Mouse (Mus musculus) frontal cortex, postnatal 10 days (tissue): ENCODE data around the gene Sectm1a.
"Not testable (repeated sequence)": the region's sequence is repeated elsewhere in the genome, so short reads cannot be mapped to it uniquely, and the experiment has no call there.

Experiments
- DNase-seq, 2 experiments: peaks; one replicate each; pipeline ENCODE4 v3.0.0; 2022; ENCODE audit warnings: low spot score in 2 of 2, mixed read lengths in 1 of 2

Gene Sectm1a

DNA sequence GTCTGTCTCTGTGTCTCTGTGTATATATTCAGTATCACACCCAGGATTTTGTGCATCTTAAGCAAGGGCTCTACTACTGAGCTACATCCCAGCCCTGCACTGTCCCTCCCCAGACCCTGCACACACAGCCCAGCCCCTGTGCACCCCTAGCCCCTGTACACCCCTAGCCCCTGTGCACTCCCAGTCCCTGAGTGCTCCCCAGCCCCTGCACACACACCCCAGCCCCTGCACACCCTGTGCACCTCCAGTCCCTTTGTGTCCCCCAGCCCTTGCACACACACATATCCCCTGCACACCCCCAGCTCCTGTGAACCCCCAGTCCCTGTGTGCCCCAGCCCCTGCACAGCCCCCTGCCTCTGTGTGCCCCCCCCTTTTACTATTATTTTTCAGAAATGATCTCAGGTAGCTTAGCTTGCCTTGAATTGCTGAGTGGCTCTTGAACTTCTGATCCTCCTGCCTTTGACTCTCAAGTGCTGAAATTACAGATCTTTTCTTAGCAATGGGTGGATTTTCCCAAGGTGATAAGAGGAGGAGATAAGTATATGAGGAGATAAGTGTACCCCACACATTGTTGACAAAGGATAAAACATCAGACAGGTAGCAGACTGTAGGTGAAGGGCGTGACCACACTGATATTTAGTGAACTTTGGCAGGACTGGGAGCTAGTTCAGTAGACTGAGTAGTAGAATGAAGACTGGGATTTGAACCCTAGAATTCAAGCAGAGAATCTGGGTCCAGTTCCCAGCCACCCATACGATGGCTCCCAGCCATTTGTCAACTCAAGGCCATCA is 8.9 kb upstream of the Sectm1a start:
- DNase-seq = no peak

DNA sequence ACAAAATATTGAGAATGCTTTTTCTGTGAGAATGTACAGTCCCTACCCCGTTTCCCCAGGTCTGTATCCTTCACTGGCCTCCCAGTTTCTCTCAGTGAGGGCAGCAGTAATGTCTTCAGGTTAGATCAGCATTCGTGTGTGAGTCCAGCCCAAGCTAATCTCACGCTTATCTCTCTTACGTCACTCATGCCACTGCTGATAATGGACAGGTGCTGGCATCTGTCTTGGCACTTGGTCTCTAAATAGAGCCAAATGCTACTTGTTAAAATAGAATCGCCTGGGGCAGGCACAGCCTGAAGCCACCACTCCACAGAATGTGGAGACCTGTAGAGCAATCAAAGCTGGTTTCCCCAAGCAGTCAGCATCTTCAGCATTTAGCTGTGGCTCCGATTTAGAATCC is 8.0 kb upstream of the Sectm1a start:
- DNase-seq = no peak

DNA sequence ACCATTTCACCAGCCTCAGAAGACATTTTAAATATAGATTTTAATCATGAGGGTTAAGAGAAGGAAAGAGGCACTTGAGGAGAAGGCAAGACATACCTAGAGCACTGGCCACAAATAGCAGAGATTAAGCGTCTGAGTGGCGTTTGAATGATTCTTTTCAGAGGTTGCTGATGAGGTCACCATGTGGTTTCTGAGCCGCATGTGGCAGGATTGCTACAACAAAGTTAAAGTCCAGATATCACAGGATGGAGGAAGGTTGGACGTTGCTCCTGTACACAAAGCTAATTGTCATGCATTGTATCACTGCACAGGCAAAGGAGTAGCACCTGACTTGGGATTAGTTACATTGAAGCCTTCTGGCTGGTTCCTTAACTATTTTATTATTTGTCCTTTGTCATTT is 5.3 kb upstream of the Sectm1a start:
- no peak for DNase-seq

DNA sequence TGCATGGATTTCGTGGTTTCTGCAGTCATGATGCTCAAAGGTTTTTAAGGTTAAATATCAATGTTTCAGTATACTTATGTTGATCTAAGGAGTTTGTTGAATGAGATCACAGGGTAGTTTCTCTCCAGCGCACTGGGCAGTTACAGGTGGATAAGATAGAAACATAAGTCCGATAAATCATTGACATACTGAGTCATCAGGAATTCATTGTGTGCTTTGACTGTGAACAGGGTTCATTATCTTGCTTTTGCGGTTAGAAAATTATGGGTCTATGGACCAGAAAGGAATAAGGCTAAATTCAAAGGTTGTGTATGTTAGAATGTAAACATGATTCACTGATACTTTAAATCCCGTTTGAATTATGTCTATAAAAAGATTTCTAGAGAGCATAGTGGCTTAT is 4.2 kb upstream of the Sectm1a start:
- DNase-seq = no peak

DNA sequence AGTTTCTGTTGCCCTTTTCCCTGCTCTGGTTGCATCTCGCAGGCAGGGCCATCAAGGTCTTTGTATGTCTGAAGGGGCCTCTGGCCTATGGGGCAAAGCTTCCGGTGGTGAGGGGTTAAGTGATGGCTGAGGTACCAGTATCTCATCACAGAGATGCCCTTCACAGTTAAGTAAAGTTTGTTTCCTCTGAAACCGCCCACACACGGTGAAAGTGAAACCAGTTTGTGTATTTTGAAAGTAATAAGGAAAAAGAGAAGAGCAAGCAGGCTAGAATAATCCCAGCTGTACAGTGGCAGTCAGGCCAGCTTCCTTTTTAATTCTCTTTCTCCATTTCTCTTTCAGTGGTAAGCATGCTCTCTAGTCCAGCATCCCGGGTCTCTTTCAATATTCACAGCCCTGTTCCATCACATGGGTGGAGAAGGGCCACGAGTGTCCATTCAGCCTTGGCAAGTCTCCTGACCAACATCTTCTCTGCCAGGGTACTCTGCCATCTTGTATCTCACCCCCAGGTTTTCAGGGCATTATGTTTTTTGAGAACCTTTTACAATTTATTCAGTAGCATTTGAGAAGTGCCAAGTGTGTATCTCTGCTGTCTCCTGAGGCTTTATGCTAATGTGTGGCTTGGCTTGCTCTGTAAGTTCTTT is 2.0 kb upstream of the Sectm1a start:
- no peak for DNase-seq

DNA sequence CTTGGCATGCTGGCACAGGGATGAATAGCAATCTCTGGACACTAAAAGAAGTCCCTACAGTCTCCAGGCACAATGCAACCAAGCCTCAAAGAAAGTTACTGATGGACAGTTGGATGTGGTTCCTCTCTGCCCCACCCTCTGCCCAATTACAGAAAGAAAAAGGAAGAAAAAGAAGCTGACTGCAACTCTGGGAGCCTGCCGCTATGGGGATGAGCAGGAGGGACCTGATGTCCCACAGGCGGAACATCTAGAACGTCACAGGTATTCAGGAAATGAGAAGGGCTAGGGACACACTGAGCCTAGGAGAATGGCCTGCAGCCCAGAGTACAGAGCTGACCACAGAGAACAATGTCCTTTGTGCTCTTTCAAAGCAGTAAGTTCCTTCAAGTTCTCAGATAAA is 1.2 kb upstream of the Sectm1a start:
- DNase-seq = no peak

DNA sequence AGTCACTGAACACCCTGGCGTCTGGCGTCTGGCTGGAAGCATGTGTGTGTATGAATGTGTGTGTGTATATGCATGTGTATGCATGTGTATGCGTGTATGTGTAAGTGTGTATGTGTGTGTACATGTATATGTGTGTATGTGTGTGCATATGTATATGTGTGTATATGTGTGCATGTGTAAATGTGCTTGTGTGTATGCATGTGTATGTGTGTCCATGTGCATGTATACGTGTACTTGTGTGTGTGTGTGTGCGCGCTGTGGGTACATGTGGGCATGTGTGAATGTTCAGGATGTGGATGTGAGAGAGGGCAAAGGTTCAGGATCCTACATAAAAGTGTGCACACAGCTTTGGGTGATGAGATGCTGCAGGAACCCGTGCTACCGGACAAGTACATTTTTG is 690 bp downstream of the Sectm1a start:
- no peak for DNase-seq

DNA sequence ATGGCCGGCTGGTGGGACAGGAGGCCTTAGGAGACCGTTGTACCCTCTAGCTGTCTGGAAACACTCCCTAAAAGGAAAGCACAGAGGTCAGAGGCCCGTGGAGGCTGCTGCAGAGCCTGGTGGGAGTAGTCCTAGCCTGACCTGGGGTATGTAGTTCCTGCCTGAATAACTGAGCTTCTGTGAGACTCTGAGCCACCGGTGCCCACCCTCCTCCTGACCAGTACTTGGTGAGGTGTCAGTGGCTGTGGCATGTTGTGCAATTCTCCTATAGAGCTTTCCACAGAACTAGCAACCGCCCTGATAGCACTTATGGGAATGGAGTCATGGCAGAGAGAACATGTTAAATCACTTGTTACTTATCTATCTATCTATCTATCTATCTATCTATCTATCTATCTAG is 5.4 kb downstream of the Sectm1a start:
- no peak for DNase-seq

DNA sequence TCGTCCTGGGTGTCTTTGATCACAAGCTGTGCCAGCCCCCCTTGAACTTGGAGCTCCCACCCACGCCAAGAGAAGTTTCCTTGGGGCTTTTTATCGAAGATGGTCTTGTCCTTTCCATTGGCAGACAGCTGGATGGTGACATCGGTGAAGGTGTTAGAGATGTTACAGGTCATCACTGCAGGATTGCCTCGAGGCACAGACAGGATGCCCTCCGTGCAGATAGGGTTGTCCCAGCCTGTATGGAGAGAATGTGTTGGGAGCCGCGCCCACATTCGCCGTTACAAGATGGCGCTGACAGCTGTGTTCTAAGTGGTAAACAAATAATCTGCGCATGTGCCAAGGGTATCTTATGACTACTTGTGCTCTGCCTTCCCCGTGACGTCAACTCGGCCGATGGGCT is 11.4 kb downstream of the Sectm1a start:
- DNase-seq = not testable (repeated sequence)

DNA sequence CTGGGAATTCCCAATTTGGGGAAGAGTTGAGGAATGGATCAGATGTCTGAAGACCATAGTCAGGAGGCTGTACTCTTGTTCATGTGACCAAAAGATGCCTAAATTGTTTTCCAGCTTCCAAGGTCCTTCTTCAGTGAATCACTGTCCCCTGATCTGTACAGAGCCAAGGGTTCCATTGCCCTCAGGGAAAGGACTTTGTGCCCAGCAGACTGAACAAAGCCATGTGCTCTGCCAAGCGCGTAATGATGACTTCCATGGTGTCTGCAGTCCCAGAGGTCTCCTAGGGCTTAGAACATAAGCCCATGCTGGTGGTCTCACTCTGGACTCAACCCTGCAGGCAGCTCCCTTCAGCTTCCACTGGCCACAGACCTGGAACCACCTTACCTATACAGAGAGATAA is 13.1 kb downstream of the Sectm1a start:
- DNase-seq = no peak

DNA sequence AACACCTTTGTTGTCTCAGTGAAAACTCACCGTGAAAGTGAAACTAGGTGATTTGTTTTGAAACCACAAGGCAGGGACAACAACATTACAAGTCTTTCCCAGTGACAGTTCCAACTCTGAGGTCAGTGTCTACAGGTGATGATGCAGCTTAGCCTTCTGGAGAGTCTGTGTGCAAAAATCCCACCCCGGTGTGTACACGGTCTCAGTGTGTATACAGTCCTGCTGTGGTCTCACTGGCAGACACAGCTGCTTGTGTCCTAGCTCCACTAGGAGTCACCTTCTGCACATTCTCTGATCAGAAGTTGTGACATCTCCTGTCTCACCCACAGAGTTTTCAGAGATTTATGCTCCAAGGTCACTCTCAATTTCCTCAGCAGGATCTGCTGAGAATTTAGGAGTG is 16.8 kb downstream of the Sectm1a start:
- no peak for DNase-seq

DNA sequence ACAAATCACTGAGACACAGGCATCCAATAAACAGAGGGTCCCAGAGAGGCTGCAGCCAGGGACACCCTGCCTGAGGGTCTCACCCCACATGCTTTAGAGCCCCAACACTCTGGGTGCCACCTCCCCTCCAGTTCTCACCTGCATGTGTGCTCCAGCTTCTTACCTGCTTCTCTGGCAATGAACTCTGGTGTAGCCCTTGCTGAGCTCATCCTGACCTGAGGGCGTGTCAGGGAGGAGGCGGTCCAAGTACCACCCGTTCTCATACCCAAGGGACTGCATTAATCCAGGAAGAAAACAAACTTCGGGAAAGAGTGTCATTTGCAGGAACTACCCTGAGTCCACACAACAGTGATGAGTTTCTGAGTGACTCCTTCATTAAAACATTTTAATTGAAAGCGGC is 17.6 kb downstream of the Sectm1a start, which contains the start of gene Sectm1b:
Gene Sectm1b, minus strand, starts transcription at position 191 of the 400 bp plus-strand sequence.
- DNase-seq = no peak

DNA sequence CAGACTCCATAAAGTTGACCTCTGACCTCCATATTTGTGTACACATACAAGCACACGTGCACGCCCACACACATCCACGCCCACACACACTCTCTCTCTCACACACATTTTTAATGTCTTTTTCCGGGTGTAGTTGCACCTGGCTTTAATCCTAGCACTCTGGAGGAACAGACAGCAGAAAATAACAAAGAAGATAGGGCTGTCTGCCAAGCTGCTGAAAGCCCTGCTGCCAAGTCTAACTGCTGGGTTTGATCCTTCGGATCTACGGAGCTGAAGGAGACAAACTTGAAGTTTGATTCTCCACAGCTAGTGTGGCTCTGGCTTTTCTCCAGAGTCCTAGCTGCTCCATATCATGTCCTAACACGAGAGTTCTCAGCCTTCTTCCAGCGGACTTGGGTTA is 19.4 kb downstream of the Sectm1a start:
- DNase-seq = no peak

DNA sequence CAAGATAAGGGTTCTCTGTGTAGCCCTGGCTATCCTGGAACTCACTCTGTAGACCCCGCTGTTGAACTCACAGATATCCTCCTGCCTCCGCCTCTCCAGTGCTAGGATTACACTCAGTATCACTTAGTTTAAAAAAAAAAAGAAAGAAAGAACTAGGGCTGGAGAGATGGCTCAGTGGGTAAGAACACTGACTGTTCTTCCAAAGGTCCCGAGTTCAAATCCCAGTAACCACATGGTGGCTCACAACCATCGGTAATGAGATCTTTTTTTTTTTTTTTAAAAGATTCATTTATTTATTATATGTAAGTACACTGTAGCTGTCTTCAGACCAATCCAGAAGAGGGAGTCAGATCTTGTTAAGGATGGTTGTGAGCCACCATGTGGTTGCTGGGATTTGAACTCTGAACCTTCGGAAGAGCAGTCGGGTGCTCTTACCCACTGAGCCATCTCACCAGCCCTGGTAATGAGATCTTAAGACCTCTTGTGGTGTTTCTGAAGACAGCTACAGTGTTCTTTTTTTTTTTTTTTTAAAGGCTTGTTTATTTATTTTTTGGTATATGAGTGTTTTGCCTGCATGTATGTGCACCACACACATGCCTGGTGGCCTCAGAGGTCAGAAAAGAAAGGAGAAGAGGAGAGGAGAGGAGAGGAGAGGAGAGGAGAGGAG is 20.5 kb downstream of the Sectm1a start:
- DNase-seq = not testable (repeated sequence)

DNA sequence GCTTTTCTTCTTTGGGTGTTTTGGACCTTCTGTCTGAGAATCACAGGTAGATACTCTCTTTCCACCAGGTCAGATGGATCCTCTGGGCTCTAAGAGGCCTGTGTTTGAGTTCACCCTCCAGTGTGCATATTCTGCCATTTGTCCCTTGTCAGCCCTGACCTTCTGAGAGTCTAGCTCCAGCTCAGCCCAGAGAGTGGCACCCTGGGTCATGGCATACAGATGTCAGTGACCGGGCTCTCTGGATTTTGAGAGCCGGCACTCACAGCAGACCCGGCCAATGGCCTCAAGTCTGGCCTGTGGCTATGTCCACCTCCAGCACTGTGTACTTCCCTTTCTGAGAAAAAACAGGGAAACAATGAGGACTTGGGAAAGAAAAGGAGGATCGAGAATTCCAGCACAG is 21.5 kb downstream of the Sectm1a start:
- no peak for DNase-seq

DNA sequence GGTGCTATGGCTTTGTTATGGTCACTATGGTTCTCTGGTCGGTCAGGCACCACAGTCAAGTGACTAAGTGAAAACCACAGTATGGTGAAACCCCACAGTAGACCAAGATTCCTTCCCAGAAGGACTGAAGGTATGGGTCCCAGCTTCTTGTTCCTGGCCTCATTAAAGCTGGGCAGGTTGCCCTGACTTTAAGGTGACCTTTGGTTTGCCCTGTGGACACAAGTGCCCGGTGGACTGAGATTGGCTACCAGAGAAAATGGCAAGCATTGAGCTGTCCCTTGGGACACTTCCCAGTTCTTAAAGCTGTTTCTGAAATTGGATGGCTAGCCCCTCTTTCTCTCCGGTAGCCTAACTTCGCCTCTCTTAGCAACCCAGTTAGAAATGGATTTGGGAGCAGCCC is 22.1 kb downstream of the Sectm1a start:
- DNase-seq = no peak

DNA sequence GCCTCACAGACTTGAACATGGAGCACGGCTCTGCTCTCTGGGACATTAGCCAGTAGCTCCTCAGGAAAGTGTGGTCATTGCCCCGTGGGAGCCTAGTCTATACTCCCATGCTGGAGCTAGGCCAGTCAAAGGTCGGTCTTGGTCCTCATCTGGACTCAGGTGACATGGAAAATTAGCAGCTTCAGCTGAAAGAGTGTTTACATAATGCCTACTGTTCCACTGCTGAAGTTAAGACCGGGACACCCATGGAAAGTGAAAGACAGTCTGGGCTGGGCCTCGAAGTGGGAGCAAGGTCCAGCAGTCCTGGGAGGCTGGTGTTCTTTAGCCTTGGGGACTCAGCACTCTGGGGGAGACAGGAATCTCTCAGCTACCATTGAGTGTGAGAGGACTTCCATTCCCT is 22.9 kb downstream of the Sectm1a start:
- DNase-seq = no peak

DNA sequence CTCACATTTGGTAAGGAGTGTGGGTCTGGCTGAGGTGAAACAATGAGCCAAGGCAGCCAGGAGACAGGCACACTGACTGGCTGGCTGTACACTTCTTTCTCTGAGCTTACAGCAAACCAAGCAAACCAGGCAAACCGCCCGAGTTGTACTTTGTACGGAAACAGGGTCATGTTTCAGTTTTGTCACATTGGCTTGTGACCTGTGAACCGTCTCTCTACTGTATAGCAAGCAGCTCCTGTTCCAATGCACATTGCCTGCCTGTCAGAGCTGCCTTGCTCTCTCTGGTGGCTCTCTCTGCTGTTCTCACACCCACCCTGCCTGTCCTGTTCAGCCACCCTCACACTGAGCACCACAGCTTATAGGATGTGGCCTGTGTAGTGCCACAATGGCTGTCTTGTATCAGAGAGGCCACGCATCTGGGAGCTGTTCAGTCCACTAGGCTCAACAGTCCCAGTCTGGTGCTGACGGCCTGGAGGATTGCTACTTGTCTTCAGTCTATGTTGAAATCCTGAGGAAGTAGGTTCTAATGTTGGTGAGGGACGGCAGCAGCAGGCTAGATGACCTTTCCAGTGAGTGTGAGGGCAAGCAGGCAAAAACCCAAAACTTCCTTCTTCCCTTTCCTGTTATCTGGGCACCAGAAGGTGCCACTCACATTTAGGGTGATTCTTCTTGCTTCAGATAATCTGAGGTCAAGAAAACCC is 24.3 kb downstream of the Sectm1a start:
- DNase-seq = no peak

DNA sequence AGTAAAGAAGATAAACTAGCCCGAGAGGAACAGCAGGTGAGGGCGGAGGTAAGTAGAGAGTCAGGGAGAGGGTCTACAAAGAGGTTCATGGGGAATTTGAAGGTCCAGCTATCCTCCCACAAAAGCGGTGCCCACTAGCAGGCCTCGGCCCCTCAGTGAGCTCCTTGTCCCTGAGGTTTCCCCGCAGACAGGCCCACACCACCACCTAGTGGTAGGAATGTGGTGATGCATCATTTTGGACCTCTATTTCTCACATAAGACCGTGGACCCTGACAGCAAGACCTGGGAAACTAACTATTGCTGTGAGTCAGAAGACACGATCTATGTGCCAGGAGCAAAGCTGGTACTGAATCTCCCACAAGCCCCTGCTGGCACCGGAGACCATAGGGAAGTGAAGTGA is 27.5 kb downstream of the Sectm1a start:
- peak; percentile 52 to 74 for DNase-seq

DNA sequence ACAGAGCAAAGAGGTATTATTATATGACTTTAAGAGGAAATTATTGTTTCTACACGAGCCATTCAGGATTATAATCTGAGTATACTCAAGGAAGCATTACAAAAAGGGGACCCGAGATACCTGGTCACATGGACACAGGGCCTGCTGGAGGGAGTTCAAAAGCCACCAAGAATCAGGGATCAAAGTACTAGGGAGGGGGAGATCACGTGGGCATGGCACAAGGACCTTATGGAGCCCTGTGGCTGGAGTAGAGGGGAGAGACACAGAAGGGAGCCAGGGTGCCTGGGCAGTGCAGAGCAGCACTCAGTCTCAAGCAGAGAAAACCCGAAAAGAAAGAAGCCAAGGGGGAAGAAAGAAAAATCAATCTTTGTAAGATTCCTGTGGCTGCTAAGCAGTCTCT is 28.6 kb downstream of the Sectm1a start:
- DNase-seq = no peak

DNA sequence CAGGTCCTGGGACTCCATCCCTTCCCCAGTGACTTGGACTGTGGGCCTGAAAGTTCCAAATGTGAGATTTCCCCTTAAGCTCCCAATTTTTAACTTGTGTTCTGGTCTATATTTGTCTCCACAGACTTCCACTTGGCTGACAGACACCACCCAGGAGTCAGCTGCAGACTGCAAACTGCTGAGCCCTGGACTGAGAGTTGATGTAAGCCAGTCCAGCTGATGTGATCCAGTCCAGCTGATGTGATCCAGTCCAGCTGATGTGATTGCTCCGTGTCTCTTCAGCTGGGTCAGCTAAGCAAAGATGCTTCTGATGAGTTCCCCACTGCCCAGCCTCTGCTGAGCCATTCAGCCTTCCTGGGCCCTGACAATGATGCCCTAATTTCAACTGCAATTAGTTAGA is 29.2 kb downstream of the Sectm1a start:
- no peak for DNase-seq

DNA sequence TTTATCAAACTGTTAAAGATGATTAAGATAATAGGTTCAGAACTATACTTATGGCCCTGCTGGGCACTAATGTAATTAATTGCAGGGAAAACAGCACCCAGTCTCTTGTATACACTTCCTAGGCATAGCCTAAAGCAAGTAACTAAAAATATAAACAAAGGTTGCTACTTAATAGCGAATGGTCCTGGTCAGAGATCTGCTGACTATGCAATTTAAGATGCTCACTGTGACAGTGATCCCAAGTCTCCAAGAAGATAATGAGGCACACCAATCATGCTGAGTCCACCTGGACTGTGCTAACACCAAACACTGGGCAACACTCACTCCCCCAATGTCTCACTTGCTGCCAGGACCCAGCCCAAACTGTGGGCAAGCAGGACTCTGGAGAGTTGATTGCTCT is 31.2 kb downstream of the Sectm1a start:
- DNase-seq = no peak
